Mouse (Mus musculus): ENCODE data around the gene Cnga3.
A peak's percentile ranks its signal among the peaks of the same experiment; 100 is the strongest.

Cnga3 gene

GRCm38 (mm10) chr1:37214144-37214543 lies at the start of gene Cnga3:
Cnga3 (plus strand) TSS chr1:37214434.
- no peak for DNase-seq (ENCODE audit: low spot score in 2 of 2)

DNA sequence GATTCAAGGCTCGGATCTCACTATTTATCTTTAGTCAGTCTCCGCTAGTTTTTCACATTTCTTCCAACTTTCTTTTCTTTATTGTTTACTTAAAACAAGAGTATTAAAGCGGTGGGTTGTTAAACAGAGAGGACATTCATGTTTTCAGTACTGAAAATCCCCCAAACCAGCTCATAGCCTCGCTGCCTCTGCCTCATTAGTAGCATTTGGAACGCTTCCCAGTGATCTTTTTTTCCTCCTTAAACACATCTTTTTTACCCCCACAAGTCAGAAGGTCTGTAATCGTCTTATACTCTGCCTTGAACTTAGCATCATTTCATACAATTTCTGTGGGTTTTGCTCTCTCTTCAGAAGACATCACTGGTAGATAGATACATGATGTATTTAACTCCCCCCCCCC lies 48.2 kb upstream of the Cnga3 start:
- no peak for DNase-seq (ENCODE audit: low spot score in 2 of 2)

- DNase-seq (ENCODE audit: low spot score in 2 of 2), result no peak
These were observed 46.3 kb upstream of the Cnga3 start for GRCm38 (mm10) chr1:37167918-37168317.

DNA sequence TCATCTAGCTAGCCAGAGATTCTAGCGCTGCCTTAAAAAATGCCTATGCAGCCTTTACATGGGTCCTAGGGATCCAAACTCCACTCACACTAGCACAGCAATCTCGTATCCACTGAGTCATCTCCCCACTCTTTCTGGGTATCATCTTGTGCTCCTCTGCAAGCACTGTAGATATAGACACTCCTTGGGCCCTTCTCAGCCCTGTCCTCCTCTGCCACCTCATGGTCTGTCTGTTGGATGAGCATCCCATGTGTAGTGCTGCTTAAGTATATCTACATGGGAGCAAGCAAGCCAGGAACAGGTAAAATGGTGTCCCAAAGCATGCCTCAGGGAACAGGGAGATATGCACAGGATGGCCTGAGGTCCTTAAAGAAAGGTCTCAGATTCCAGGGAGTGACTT lies 36.4 kb upstream of the Cnga3 start:
- DNase-seq (ENCODE audit: low spot score in 2 of 2), result no peak

DNA sequence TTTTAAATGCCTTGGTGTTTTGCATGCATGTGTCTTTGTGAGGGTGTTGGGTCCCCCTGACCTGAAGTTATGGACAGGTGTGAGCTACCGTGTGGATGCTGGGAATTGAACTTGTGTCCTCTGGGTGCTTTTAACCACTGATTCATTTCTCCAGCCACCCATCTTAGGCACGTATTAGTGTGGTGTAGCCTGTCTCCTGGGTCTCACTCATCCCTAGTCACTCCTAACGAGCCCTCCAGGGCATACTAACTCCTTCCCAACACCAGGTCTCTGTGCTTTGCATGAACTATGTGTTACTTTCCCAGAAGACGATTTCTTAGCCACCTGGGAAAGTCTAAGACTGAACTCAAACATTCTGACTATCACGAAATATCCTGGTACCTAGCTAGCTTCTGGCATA lies 34.4 kb upstream of the Cnga3 start:
- no peak for DNase-seq (ENCODE audit: low spot score in 2 of 2)

GRCm38 (mm10) chr1:37187050-37187449 lies 27.2 kb upstream of the Cnga3 start:
- no peak for DNase-seq (ENCODE audit: low spot score in 2 of 2)

DNA sequence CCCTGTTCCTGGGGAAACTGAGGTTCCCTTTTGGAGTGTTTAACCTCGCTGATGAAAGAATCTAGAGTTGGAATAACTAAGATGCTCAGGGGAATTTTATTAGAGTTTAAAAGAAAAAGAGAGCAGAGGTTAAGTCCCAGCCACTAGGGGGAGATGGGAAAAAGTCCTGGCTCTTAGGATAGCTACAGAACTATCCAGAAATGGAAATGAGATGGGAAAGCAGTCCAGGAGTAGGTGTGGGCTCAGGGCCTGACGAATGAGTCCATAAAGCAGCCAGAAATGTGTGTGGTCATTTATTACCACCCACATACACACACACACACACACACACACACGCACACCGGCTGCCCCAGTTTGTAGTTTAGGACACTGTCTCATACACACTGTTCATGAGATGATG lies 19.6 kb upstream of the Cnga3 start:
- no peak for DNase-seq (ENCODE audit: low spot score in 2 of 2)

DNA sequence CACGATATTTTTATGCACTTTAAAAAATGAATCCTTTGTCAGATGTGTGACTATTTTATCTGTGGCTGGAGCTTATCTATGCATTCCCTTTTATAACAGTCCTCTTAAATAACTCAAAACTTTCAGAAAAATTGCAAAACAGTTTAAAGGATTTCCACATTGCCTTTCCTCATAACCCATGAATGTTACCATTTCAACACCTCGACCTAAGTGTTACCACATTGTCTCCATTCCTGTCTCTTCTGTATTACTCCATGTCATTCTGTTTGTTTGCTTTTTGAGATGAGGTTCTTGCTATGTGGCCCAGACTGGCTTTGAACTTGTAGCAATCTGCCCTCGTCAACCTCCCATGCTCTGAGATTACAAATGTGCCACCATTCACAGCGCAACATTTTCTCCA lies 12.8 kb upstream of the Cnga3 start:
- no peak for DNase-seq (ENCODE audit: low spot score in 2 of 2)

- DNase-seq (ENCODE audit: low spot score in 2 of 2), result no peak
These were observed 6.5 kb upstream of the Cnga3 start for GRCm38 (mm10) chr1:37207743-37208142.

- no peak for DNase-seq (ENCODE audit: low spot score in 2 of 2)
These were observed 1.9 kb upstream of the Cnga3 start for GRCm38 (mm10) chr1:37212375-37212774.

GRCm38 (mm10) chr1:37218386-37218785 lies 4.2 kb downstream of the Cnga3 start:
- DNase-seq (ENCODE audit: low spot score in 2 of 2), result no peak

- no peak for DNase-seq (ENCODE audit: low spot score in 2 of 2)
These were observed 5.4 kb downstream of the Cnga3 start for GRCm38 (mm10) chr1:37219593-37219992.

DNA sequence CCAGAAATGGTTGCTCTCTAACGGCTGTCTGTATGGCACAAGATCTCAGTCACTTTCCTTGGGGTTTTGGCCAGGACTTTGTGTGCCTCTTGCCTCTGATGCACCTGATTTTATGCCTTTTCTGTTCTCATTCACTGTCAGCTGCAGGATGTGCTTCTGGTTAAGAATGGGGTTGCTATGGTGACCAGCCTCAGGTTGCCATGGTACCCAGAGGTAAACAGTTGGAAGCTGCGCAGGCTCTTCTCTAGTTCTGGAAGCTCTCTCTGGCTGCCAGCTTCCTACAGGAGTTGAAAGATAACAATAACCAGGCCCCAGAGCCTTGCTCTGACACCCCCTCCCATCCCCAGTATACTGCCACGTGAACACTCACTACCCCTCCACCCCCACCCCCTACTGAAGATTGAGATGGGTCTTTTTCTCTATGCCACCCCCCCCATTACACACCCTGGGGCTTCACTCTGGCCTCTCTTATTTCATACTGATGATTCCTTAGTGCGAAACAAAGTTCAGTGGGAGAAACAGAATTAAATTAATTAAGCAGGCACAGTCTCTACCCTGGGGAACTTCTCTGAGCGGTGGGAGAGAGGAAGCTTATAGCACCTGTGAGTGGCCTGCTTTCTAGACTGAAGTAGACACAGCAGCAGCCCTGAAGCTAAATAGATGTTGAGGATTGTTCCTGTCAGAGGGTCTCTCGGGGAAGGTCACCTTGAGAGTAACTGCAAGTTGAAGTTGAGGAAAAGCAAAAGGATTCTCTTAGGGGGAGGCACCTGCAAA lies 6.1 kb downstream of the Cnga3 start:
- DNase-seq (ENCODE audit: low spot score in 2 of 2), result peak; percentile 51 to 57

GRCm38 (mm10) chr1:37222002-37222401 lies 7.8 kb downstream of the Cnga3 start:
- no peak for DNase-seq (ENCODE audit: low spot score in 2 of 2)

DNA sequence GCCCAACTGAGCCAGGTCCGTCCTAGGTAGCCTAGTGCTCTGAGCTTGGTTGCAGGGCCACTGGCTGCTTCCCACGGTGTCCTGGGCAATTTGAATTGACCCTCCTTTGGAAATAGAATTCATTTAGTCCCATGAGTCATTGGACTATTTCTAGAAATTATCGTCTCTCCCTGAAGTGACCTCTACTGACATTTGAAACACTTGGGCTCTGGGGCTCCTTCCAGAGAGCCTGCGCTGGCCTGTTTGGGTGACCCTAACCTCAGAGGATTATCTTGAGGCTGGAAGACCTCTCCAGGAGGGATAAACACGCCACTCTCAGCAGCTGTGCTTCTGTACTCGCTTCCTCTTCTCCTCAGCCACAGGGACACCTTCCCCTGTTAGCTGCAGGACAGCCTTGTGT lies 16.2 kb downstream of the Cnga3 start:
- no peak for DNase-seq (ENCODE audit: low spot score in 2 of 2)

DNA sequence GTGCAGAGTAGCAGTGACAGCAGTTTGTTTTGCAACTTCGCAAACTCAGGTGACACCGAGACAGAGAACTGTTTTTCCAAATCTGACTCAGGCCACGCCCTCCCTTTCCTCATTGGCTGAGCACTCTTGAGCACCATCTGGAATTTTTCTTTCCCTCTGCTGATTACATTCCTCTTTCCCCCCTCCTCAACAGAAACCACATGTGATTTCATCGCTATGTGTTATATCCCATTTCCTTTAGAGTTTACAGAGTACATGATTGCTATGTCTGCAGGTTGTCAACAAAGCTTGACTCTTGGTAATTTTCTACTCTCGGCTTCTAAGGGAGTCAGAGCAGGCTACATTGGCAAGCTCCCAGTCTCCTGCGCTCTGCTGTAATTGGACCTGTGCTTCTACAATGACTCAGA lies 17.1 kb downstream of the Cnga3 start:
- DNase-seq (ENCODE audit: low spot score in 2 of 2), result no peak

DNA sequence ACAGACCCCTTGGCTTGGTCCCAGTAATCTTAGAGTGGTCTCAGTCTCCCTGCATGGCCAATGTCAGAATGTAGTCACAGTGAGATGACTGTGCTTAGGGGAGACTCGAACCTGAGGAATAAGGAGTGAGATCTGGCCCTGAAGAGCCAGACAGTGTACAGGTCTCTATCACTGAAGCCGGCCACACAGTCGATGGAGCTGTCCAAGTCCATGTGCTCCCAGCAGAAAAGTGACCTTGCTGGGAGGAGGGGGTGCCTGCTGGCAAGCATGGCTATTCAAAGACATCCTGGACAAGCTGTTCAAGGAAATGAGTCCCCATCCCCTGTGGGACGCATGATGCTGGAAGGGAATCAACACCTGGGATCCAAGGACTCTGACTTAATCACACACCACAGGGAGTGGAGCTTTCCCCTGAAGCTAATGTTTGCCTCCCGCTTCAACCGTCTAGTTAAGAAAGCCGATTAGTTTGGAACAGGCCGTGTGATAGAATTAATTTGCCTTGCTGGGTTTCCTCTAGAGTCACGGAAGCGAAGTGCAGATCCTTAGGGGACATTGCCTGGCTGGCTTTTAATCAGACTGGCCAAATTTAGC lies 24.9 kb downstream of the Cnga3 start:
- no peak for DNase-seq (ENCODE audit: low spot score in 2 of 2)

GRCm38 (mm10) chr1:37242253-37242652 lies 28.0 kb downstream of the Cnga3 start:
- DNase-seq (ENCODE audit: low spot score in 2 of 2), result no peak

DNA sequence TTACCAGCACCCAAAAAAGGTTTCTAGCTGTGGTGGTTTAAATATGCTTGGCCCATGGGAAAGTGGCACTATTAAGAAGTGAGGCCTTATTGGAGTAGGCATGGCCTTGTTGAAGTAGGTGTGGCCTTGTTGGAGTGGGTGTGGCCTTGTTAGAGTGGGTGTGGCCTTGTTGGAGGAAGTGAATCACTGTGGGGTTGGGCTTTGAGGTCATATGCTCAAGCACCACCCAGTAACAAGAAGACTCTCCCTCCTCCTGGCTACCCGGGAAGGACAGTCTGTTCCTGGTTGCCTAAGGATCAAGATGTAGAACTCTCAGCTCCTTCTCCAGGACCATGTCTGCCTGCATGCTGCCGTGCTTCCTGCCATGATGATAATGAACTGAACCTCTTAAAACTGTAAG lies 32.2 kb downstream of the Cnga3 start:
- DNase-seq (ENCODE audit: low spot score in 2 of 2), result no peak

GRCm38 (mm10) chr1:37248406-37248805 lies 34.2 kb downstream of the Cnga3 start:
- DNase-seq (ENCODE audit: low spot score in 2 of 2), result no peak

DNA sequence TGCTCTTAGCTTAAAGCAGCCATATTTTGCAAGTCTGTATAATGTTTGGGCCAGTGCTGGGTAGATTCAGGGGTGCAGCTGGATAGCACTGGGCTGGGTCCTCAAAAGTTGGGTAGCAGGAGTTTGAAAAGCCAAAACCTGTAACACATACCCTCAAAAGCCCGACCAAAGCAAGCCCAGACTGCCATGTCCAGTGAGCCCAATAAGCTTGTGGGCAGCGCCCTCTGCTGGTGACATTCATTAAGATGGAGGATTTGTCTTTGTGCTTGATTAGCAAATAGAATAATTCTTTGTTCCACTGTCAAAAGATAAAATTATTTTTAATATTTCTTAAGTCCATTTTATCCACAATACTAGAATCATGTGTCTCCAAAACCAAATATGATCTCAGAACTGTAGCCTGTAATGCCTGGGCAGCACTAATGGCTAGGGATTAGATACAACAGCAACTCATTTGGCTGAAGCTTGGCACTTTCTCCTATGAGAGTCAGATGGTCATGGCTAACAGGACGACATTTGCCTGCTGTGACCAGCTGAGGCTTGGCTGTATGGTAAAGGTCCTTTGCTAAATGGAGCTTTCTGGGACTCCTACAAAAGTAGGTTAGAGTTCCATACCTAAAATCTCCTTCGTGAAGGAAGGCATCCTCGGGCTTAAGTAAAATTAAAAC lies 36.5 kb downstream of the Cnga3 start:
- peak; percentile 83 to 84 for DNase-seq (ENCODE audit: low spot score in 2 of 2)

- DNase-seq (ENCODE audit: low spot score in 2 of 2), result no peak
These were observed 44.2 kb downstream of the Cnga3 start for GRCm38 (mm10) chr1:37258443-37258842.

- peak; percentile 44 to 59 for DNase-seq (ENCODE audit: low spot score in 2 of 2)
These were observed 58.2 kb downstream of the Cnga3 start for GRCm38 (mm10) chr1:37272464-37272863.

Data from frontal cortex, postnatal 25 days (tissue).